Mouse (Mus musculus): ENCODE measurements around the gene Nckap1l. TPM values are rescaled to one million over a fixed set of nuclear protein-coding genes. Genes with fewer than 3 reads are reported as not detected.

Gene Nckap1l
- polyA plus RNA-seq, 1 experiment from 2014 or later = 2.1 TPM

GRCm38 (mm10) chr15:103530372-103530771 lies 76.8 kb downstream of the Nckap1l start:
- Histone ChIP-seq H3K27ac (peak overlapping the region; percentile 71), H3K36me3 (peaks cover 37% of the 10 kb centered on the region), H3K4me1 (peaks cover 16% of the 10 kb centered on the region), H3K27me3 (no peaks in the 10 kb centered on the region), H3K4me3 (no peak overlapping the region), H3K9ac (peak overlapping the region; percentile 35; the same call in 1 of the 2 replicates), H3K4me2 (replicated peaks) (no peak overlapping the region), H3K9me3 (replicated peaks) (no peaks in the 10 kb centered on the region)
- WGBS = 8% methylated on average over 5 of the region's 5 CpGs
- peak; percentile 73 for ATAC-seq (ENCODE audit: low FRiP score)

GRCm38 (mm10) chr15:103534054-103534620 lies 80.5 kb downstream of the Nckap1l start:
- Histone ChIP-seq H3K4me1 (peaks cover 35% of the 10 kb centered on the region), H3K4me2 (replicated peaks) (no peak overlapping the region), H3K27me3 (peaks cover 7% of the 10 kb centered on the region; the same call in 1 of the 2 replicates), H3K4me3 (no peak overlapping the region), H3K9ac (no peak overlapping the region), H3K27ac (no peak overlapping the region), H3K9me3 (replicated peaks) (no peaks in the 10 kb centered on the region), H3K36me3 (peaks cover 2% of the 10 kb centered on the region; the same call in 1 of the 2 replicates)
- no peak for ATAC-seq (ENCODE audit: low FRiP score)
- WGBS = 82% methylated on average over 7 of the region's 7 CpGs

GRCm38 (mm10) chr15:103535030-103535429 lies 81.4 kb downstream of the Nckap1l start:
- no peak overlapping the region for H3K4me2 ChIP-seq (replicated peaks)
- H3K27ac ChIP-seq = no peak overlapping the region
- H3K27me3 ChIP-seq = peaks cover 7% of the 10 kb centered on the region; the same call in 1 of the 2 replicates
- ATAC-seq (ENCODE audit: low FRiP score) = no peak
- WGBS = 74% methylated on average over 2 of the region's 2 CpGs
- H3K9ac ChIP-seq = no peak overlapping the region
- no peaks in the 10 kb centered on the region for H3K36me3 ChIP-seq
- H3K4me1 ChIP-seq = peaks cover 28% of the 10 kb centered on the region
- H3K9me3 ChIP-seq (replicated peaks) = no peaks in the 10 kb centered on the region
- no peak overlapping the region for H3K4me3 ChIP-seq

GRCm38 (mm10) chr15:103535786-103536185 lies 82.2 kb downstream of the Nckap1l start:
- Histone ChIP-seq H3K9me3 (replicated peaks) (no peaks in the 10 kb centered on the region), H3K36me3 (no peaks in the 10 kb centered on the region), H3K4me2 (replicated peaks) (no peak overlapping the region), H3K27ac (no peak overlapping the region), H3K9ac (no peak overlapping the region), H3K4me1 (peaks cover 23% of the 10 kb centered on the region), H3K4me3 (no peak overlapping the region), H3K27me3 (peaks cover 7% of the 10 kb centered on the region; the same call in 1 of the 2 replicates)
- ATAC-seq (ENCODE audit: low FRiP score) = no peak
- WGBS = 73% methylated on average over 1 of the region's 1 CpGs

GRCm38 (mm10) chr15:103536456-103536855 lies 82.9 kb downstream of the Nckap1l start:
- no peaks in the 10 kb centered on the region for H3K36me3 ChIP-seq
- H3K27me3 ChIP-seq = peaks cover 7% of the 10 kb centered on the region; the same call in 1 of the 2 replicates
- no peak for ATAC-seq (ENCODE audit: low FRiP score)
- H3K4me1 ChIP-seq = peaks cover 23% of the 10 kb centered on the region
- peak overlapping the region; percentile 85 for H3K9ac ChIP-seq
- H3K9me3 ChIP-seq (replicated peaks) = no peaks in the 10 kb centered on the region
- H3K4me3 ChIP-seq = peak overlapping the region; percentile 80
- no peak overlapping the region for H3K27ac ChIP-seq
- peak overlapping the region; percentile 94 for H3K4me2 ChIP-seq (replicated peaks)
- 31% methylated on average over 2 of the region's 2 CpGs for WGBS

GRCm38 (mm10) chr15:103537011-103537821 lies 83.6 kb downstream of the Nckap1l start:
- peak overlapping the region; percentile 80 for H3K4me3 ChIP-seq
- H3K27ac ChIP-seq = peak overlapping the region; percentile 44; the same call in 1 of the 2 replicates
- peak overlapping the region; percentile 85 for H3K9ac ChIP-seq
- no peaks in the 10 kb centered on the region for H3K36me3 ChIP-seq
- peaks cover 7% of the 10 kb centered on the region; the same call in 1 of the 2 replicates for H3K27me3 ChIP-seq
- ATAC-seq (ENCODE audit: low FRiP score) = peak; percentile 68
- H3K4me1 ChIP-seq = peaks cover 23% of the 10 kb centered on the region
- WGBS = under 1% methylated on average over 37 of the region's 37 CpGs
- no peaks in the 10 kb centered on the region for H3K9me3 ChIP-seq (replicated peaks)
- peak overlapping the region; percentile 94 for H3K4me2 ChIP-seq (replicated peaks)

GRCm38 (mm10) chr15:103537822-103538213 lies 84.2 kb downstream of the Nckap1l start, which contains the start of gene Ppp1r1a:
TSS of gene Ppp1r1a (minus strand) at chr15:103538003.
- under 1% methylated on average over 36 of the region's 36 CpGs for WGBS
- peak within 1 kb of the TSS; percentile 44; the same call in 1 of the 2 replicates for H3K27ac ChIP-seq
- H3K9ac ChIP-seq = peak within 1 kb of the TSS; percentile 85
- peak within 1 kb of the TSS; percentile 94 for H3K4me2 ChIP-seq (replicated peaks)
- peak within 1 kb of the TSS; percentile 80 for H3K4me3 ChIP-seq
- H3K4me1 ChIP-seq = peaks cover 23% of the 10 kb centered on the region
- peak; percentile 87 for ATAC-seq (ENCODE audit: low FRiP score)
- H3K36me3 ChIP-seq = no peaks in the 10 kb centered on the region
- peaks cover 7% of the 10 kb centered on the region; the same call in 1 of the 2 replicates for H3K27me3 ChIP-seq
- H3K9me3 ChIP-seq (replicated peaks) = no peaks in the 10 kb centered on the region

GRCm38 (mm10) chr15:103539259-103539658 lies 85.7 kb downstream of the Nckap1l start:
- no peak overlapping the region for H3K4me3 ChIP-seq
- no peak overlapping the region for H3K4me2 ChIP-seq (replicated peaks)
- peaks cover 20% of the 10 kb centered on the region for H3K4me1 ChIP-seq
- H3K9ac ChIP-seq = no peak overlapping the region
- no peak overlapping the region for H3K27ac ChIP-seq
- no peaks in the 10 kb centered on the region for H3K9me3 ChIP-seq (replicated peaks)
- peaks cover 7% of the 10 kb centered on the region; the same call in 1 of the 2 replicates for H3K27me3 ChIP-seq
- H3K36me3 ChIP-seq = no peaks in the 10 kb centered on the region
- WGBS = 65% methylated on average over 2 of the region's 2 CpGs
- ATAC-seq (ENCODE audit: low FRiP score) = no peak

- H3K4me3 ChIP-seq = no peak overlapping the region
- H3K36me3 ChIP-seq = no peaks in the 10 kb centered on the region
- H3K4me2 ChIP-seq (replicated peaks) = no peak overlapping the region
- H3K27ac ChIP-seq = no peak overlapping the region
- no peak overlapping the region for H3K9ac ChIP-seq
- no peak for ATAC-seq (ENCODE audit: low FRiP score)
- H3K27me3 ChIP-seq = peaks cover 6% of the 10 kb centered on the region; the same call in 1 of the 2 replicates
- WGBS = 85% methylated on average over 1 of the region's 1 CpGs
- no peaks in the 10 kb centered on the region for H3K9me3 ChIP-seq (replicated peaks)
- H3K4me1 ChIP-seq = peaks cover 18% of the 10 kb centered on the region
Observed at GRCm38 (mm10) chr15:103540646-103541045, 87.1 kb downstream of the Nckap1l start.

GRCm38 (mm10) chr15:103542526-103542925 lies 88.9 kb downstream of the Nckap1l start:
- ATAC-seq (ENCODE audit: low FRiP score) = no peak

GRCm38 (mm10) chr15:103547983-103548382 lies 94.4 kb downstream of the Nckap1l start:
- no peak overlapping the region for H3K4me3 ChIP-seq
- no peak overlapping the region for H3K9ac ChIP-seq
- 90% methylated on average over 3 of the region's 3 CpGs for WGBS
- no peak overlapping the region for H3K4me2 ChIP-seq (replicated peaks)
- H3K27ac ChIP-seq = no peak overlapping the region
- H3K36me3 ChIP-seq = no peaks in the 10 kb centered on the region
- no peaks in the 10 kb centered on the region for H3K4me1 ChIP-seq
- ATAC-seq (ENCODE audit: low FRiP score) = no peak
- H3K27me3 ChIP-seq = no peaks in the 10 kb centered on the region
- no peaks in the 10 kb centered on the region for H3K9me3 ChIP-seq (replicated peaks)

More at GRCm38 (mm10) chr15:103542526-103542925, 88.9 kb downstream of the Nckap1l start:
- Histone ChIP-seq H3K4me1 (peaks cover 7% of the 10 kb centered on the region), H3K9me3 (replicated peaks) (no peaks in the 10 kb centered on the region), H3K4me3 (no peak overlapping the region), H3K4me2 (replicated peaks) (no peak overlapping the region), H3K36me3 (no peaks in the 10 kb centered on the region), H3K27me3 (0 out of 2 replicates have a peak, but pooled peaks cover 5% of the 10 kb centered on the region), H3K9ac (no peak overlapping the region), H3K27ac (no peak overlapping the region)

Data from hindbrain, embryonic 12.5 days (tissue).